Mouse (Mus musculus) limb, embryonic 14.5 days (tissue): Measurements from ENCODE around the gene Serpinb6b. TPM values are rescaled to one million over a fixed set of nuclear protein-coding genes. Genes with fewer than 3 reads are reported as not detected.

ENCODE experiments used
- ATAC-seq: fragments of 200-750 bp; cut with Nextera tagmentation; 2 replicates; pipeline ENCODE4 v1.8.0; 2017; ENCODE audit warnings: low read depth, moderate number of reproducible peaks, moderate TSS enrichment; ENCODE audit not compliant: low FRiP score
- DNase-seq: peaks from one replicate; pipeline ENCODE4 v3.0.0-alpha.2; 2015; ENCODE audit warnings: low spot score
- H3K27ac ChIP-seq: fragments of 300-500 bp; sonication (generic); replicated peaks from 2 replicates; pipeline ENCODE4 v1.5.1; 2014; ENCODE audit warnings: low read depth, mild to moderate bottlenecking, low read length, moderate library complexity, mixed read lengths
- H3K27me3 ChIP-seq: fragments of 300-500 bp; sonication (generic); 2 replicates; pipeline ENCODE4 v1.6.1; 2014; ENCODE audit warnings: low read length, mixed read lengths; ENCODE audit not compliant: control insufficient read depth, insufficient read depth
- H3K36me3 ChIP-seq: fragments of 300-500 bp; sonication (generic); 2 replicates; pipeline ENCODE4 v1.6.1; 2014; ENCODE audit warnings: mild to moderate bottlenecking, low read length, moderate library complexity, mixed read lengths; ENCODE audit not compliant: control insufficient read depth, insufficient read depth
- H3K4me1 ChIP-seq: fragments of 300-500 bp; sonication (generic); 2 replicates; pipeline ENCODE4 v1.6.1; 2014; ENCODE audit warnings: antibody characterized with exemption, low read length, mixed read lengths; ENCODE audit not compliant: control insufficient read depth, insufficient read depth
- H3K4me2 ChIP-seq: fragments of 300-500 bp; sonication (generic); replicated peaks from 2 replicates; pipeline ENCODE4 v1.6.1; 2014; ENCODE audit warnings: low read depth, mild to moderate bottlenecking, low read length, moderate library complexity; ENCODE audit not compliant: severe bottlenecking
- H3K4me3 ChIP-seq: fragments of 300-500 bp; sonication (generic); replicated peaks from 2 replicates; pipeline ENCODE4 v1.5.1; 2014; ENCODE audit warnings: low read length
- H3K9ac ChIP-seq: fragments of 300-500 bp; sonication (generic); 2 replicates; pipeline ENCODE4 v1.6.1; 2014; ENCODE audit warnings: mild to moderate bottlenecking, low read depth, low read length, moderate library complexity; ENCODE audit not compliant: severe bottlenecking
- H3K9me3 ChIP-seq: fragments of 300-500 bp; sonication (generic); 2 replicates; pipeline ENCODE4 v1.6.1; 2016; ENCODE audit warnings: low read length; ENCODE audit not compliant: control insufficient read depth
- POLR2A ChIP-seq: fragments of 200-500 bp; IDR thresholded peaks from 2 replicates; pipeline ENCODE4 v1.8.0; 2012; ENCODE audit warnings: inconsistent platforms, mild to moderate bottlenecking, moderate library complexity, borderline replicate concordance; ENCODE audit not compliant: insufficient read depth, insufficient read length; ENCODE audit errors: extremely low read depth
- WGBS: fragments of 180-500 bp; shearing (Covaris S2); extraction: QIAGEN DNeasy Blood & Tissue Kit; methylation state at CpG from one replicate; pipeline ENCODE4 v1.1.7; 2014; 5-methylcytosine and 5-hydroxymethylcytosine counted together
- polyA plus RNA-seq, 2 experiments: library from polyadenylated mRNA; depleted of rRNA in 1 of 2; stranded (reverse) in 1 of 2; unstranded in 1 of 2; fragments of >200 nt; fragmentation: Nextera tagmentation in 1 of 2; extraction: Ambion mirVana in 1 of 2; gene quantifications; 2 replicates each; pipeline versions ENCODE4 v1.2.1 to v1.2.3; 2012 to 2014

The Serpinb6b gene
- polyA plus RNA-seq, 2 experiments, result 1.0 to 1.6 TPM

DNA sequence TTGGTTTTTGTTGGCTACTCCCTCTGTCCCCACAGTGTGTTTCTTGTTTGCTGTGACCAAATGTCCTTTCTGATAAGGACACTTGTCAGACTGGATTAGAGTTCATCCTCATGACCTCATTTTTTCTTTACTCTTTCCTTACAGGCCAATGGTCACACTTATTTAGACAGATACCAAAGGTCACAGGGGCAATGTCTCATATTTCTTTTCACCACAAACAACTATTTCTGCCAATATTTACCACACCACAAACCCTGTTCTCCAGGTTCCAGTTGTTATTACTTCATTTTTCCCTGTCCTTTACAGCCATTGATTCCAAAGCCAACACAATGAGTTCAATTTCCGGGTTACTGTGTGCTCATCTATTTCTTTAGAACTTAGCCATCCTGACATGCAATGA lies 4.6 kb downstream of the Serpinb6b start:
- DNase-seq (no peak), ATAC-seq (no peak)
- H3K4me1 ChIP-seq, result peaks cover 5% of the 10 kb centered on the region; the same call in 1 of the 2 replicates
- WGBS, result 87% methylated on average over 1 of the region's 1 CpGs
- no peaks in the 10 kb centered on the region for H3K9me3 ChIP-seq
- no peak overlapping the region for H3K27ac ChIP-seq
- TF ChIP-seq POLR2A, result no peak
- H3K27me3 ChIP-seq, result no peaks in the 10 kb centered on the region
- no peak overlapping the region for H3K9ac ChIP-seq
- no peaks in the 10 kb centered on the region for H3K36me3 ChIP-seq
- H3K4me2 ChIP-seq, result no peak overlapping the region
- no peak overlapping the region for H3K4me3 ChIP-seq

DNA sequence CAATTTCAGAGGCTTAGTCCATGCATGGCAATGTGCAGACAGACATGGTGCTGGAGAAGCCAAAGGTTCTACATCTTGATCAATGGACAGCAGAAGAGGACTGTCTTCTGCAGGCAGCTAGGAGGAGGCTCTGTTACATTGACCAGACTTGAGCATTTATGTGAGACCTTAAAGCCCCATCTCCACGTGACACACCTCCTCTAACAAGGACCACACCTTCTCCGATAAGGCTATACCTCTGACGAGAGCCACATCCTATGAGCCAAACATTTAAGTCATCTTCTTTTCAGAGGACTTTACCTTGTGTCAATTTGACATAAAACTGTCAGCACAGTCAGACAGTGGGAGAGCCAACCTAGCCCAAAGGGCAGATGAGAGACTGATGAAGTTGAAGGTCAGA lies 5.8 kb downstream of the Serpinb6b start:
- ATAC-seq, result no peak
- Histone ChIP-seq H3K27ac (no peak overlapping the region), H3K36me3 (no peaks in the 10 kb centered on the region), H3K9ac (no peak overlapping the region), H3K4me2 (no peak overlapping the region), H3K9me3 (no peaks in the 10 kb centered on the region), H3K4me1 (no peaks in the 10 kb centered on the region), H3K4me3 (no peak overlapping the region), H3K27me3 (no peaks in the 10 kb centered on the region)
- DNase-seq, result no peak
- TF ChIP-seq POLR2A, result no peak
- WGBS, result 83% methylated on average over 3 of the region's 3 CpGs

DNA sequence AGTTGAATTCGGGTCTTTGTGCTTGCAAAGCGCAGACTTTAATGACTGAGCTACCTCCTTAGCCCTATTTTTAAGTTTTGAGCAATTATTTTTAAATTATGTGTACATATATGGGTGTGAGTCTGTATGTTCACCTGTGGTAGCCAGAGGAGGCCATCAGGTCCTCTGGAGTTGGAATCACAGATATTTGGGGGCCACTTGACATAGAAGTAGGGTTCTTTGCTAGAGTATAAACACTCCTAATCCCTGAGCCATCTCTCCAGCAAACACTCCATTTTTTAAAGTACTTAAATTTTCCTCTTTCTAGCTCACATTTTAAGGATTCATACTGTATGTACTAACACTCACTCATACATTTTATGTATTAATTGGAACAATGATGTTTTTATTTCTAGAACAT lies 9.3 kb downstream of the Serpinb6b start:
- Histone ChIP-seq H3K9ac (no peak overlapping the region), H3K27me3 (no peaks in the 10 kb centered on the region), H3K36me3 (no peaks in the 10 kb centered on the region), H3K4me1 (no peaks in the 10 kb centered on the region), H3K9me3 (no peaks in the 10 kb centered on the region), H3K27ac (no peak overlapping the region), H3K4me3 (no peak overlapping the region), H3K4me2 (no peak overlapping the region)
- WGBS, result 83% methylated on average over 2 of the region's 2 CpGs
- no peak for DNase-seq
- ATAC-seq, result no peak
- no peak for TF ChIP-seq POLR2A

DNA sequence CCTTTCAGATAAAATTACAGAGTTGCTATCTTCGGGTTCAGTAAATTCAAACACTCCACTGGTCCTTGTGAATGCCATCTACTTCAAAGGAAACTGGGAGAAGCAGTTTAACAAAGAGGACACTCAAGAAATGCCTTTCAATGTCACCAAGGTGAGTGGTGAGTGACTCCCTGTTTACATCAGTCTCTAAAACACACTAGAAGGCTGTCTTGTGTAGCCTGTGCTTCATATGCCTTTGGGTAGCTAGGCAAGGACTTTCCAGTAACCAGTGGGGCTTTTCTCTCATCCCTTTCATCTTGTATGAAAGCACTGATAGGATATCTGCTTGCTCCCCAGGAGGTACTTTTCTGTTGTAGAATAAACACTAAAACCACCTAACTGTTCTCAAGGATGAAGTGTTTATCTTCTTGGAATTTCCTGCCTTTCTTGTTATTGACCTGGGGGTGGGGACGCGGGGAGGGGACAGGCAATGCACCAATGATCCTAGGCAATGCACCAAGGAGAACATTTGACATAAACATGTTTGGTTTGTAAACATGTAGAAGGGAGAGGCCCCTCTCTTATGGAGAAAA lies 10.0 kb downstream of the Serpinb6b start:
- no peaks in the 10 kb centered on the region for H3K27me3 ChIP-seq
- H3K4me1 ChIP-seq, result no peaks in the 10 kb centered on the region
- no peak overlapping the region for H3K4me2 ChIP-seq
- TF ChIP-seq POLR2A, result no peak
- DNase-seq (no peak), ATAC-seq (no peak)
- H3K9ac ChIP-seq, result no peak overlapping the region
- H3K9me3 ChIP-seq, result no peaks in the 10 kb centered on the region
- 67% methylated on average over 3 of the region's 3 CpGs for WGBS
- H3K36me3 ChIP-seq, result no peaks in the 10 kb centered on the region
- H3K27ac ChIP-seq, result no peak overlapping the region
- H3K4me3 ChIP-seq, result no peak overlapping the region

DNA sequence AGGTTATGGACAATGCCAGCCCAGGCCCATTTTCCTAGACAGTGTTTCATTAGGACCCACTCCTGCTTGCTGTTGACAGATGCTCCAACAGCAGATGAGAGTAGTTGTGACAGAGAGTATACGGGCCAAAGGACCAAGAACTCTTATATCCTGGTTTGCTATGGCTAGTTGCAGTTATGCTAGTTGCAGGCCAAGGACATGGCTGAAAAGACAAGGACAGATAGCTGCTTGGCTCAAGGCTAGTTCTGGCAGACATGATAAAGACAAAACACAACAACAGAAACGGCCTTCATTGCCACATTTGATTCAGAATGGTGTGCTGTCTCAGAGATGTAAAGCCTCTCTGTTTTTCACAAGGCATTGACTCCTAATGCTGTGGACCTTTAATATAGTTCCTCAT lies 10.7 kb downstream of the Serpinb6b start:
- Histone ChIP-seq H3K4me2 (no peak overlapping the region), H3K36me3 (no peaks in the 10 kb centered on the region), H3K9me3 (no peaks in the 10 kb centered on the region), H3K9ac (no peak overlapping the region), H3K4me3 (no peak overlapping the region), H3K27ac (no peak overlapping the region), H3K4me1 (no peaks in the 10 kb centered on the region), H3K27me3 (no peaks in the 10 kb centered on the region)
- no peak for ATAC-seq
- TF ChIP-seq POLR2A, result no peak
- no peak for DNase-seq
- 87% methylated on average over 2 of the region's 2 CpGs for WGBS
